In genomic region chr2:72351776-72352175, GRCm38 (mm10) we compare ENCODE assay signal across 31 mouse cellular contexts.
DNase-seq lines count a peak whose midpoint lies in the region; ATAC-seq and TF ChIP-seq lines count a peak whose summit lies in the region.
"Had no signal": no experiment of that assay in that cellular context is flagged by ENCODE, and none has a peak within 500 bp of the region (broad histone marks: within the 10 kb centered on the region; RNA-seq: fewer than 3 reads in every experiment).

No protein-coding gene starts in this region.

- no peak for ATAC-seq in liver, embryonic 11.5 days (replicated peaks; ENCODE audit: low FRiP score)
- ATAC-seq: CD4-positive, CD25-positive, alpha-beta regulatory T cell, adult 4 months; forebrain, embryonic 13.5 days; forebrain, embryonic 16.5 days; hindbrain, postnatal 0 days; inflammation-experienced regulatory T-cells, adult 6 months; intestine, embryonic 16.5 days had no signal

- no peaks in the 10 kb centered on the region for H3K36me3 ChIP-seq in macrophage (ENCODE audit: inconsistent target)
- H3K36me3 ChIP-seq in liver, embryonic 11.5 days (ENCODE audit: control insufficient read depth, insufficient read depth, low read length), result no peaks in the 10 kb centered on the region
- H3K36me3 ChIP-seq: embryonic facial prominence, embryonic 12.5 days; embryonic facial prominence, embryonic 15.5 days; forebrain, embryonic 10.5 days; heart, embryonic 15.5 days; hindbrain, embryonic 10.5 days; hindbrain, embryonic 13.5 days had no signal

- peaks cover 64% of the 10 kb centered on the region; the same call in 1 of the 2 replicates for H3K79me2 ChIP-seq in macrophage (ENCODE audit: inconsistent target)

- H3K4me1 ChIP-seq in bone marrow macrophage, adult 2 months (ENCODE audit: control insufficient read depth, insufficient read depth, low read length), result peaks cover 36% of the 10 kb centered on the region
- H3K4me1 ChIP-seq in cerebellum, adult 2 months (ENCODE audit: control insufficient read depth, insufficient read depth, low read length), result no peaks in the 10 kb centered on the region
- H3K4me1 ChIP-seq in liver, embryonic 11.5 days (replicated peaks; ENCODE audit: control insufficient read depth, insufficient read depth, low read length), result no peaks in the 10 kb centered on the region
- H3K4me1 ChIP-seq: embryonic facial prominence, embryonic 12.5 days; forebrain, embryonic 10.5 days; forebrain, embryonic 13.5 days; hindbrain, embryonic 10.5 days; hindbrain, embryonic 13.5 days had no signal

- peak; percentile 55 for DNase-seq in heart, adult 11 months
- DNase-seq in heart, adult 9 months (ENCODE audit: low spot score in 2 of 2), result no peak
- peak; percentile 45 for DNase-seq in 3134 (ENCODE audit: extremely low read depth, insufficient read length, low spot score)
- no peak for DNase-seq in cerebellum, adult 2 months
- no peak for DNase-seq in lung, postnatal 14 days
- DNase-seq in liver, embryonic 11.5 days (ENCODE audit: low spot score), result no peak
- DNase-seq: adrenal gland, adult 2 months; adrenal gland, postnatal 14 days; cerebellum, adult 11-12 months; cerebellum, adult 9-11 months; cerebellum, postnatal 25 days; gastrocnemius, postnatal 10 days; gastrocnemius, postnatal 36 days; heart, postnatal 10 days; heart, postnatal 36 days had no signal

- no peaks in the 10 kb centered on the region for H3K27me3 ChIP-seq in cerebellum, adult 2 months (ENCODE audit: control insufficient read depth, insufficient read depth, low read length)
- H3K27me3 ChIP-seq in liver, embryonic 11.5 days (replicated peaks; ENCODE audit: control insufficient read depth, insufficient read depth, low read length), result no peaks in the 10 kb centered on the region
- H3K27me3 ChIP-seq: embryonic facial prominence, embryonic 12.5 days; embryonic facial prominence, embryonic 15.5 days; forebrain, embryonic 13.5 days; heart, embryonic 12.5 days; heart, embryonic 15.5 days; hindbrain, embryonic 13.5 days had no signal

- TF ChIP-seq CTCF in bone marrow macrophage, adult 2 months (IDR thresholded peaks at IDR 0.05; ENCODE audit: low read depth, low read length), result no peak
- no peak for TF ChIP-seq CTCF in cerebellum, adult 2 months (IDR thresholded peaks at IDR 0.05; ENCODE audit: borderline replicate concordance, insufficient read depth, low read depth, low read length)

- H3K9me3 ChIP-seq in liver, embryonic 11.5 days (ENCODE audit: control insufficient read depth, low read length), result no peaks in the 10 kb centered on the region
- H3K9me3 ChIP-seq: embryonic facial prominence, embryonic 12.5 days; embryonic facial prominence, embryonic 15.5 days; forebrain, embryonic 10.5 days; forebrain, embryonic 13.5 days; heart, embryonic 12.5 days; heart, embryonic 15.5 days; hindbrain, embryonic 10.5 days; hindbrain, embryonic 13.5 days had no signal

- TF ChIP-seq POLR2A in bone marrow macrophage, adult 2 months (IDR thresholded peaks at IDR 0.05; ENCODE audit: borderline replicate concordance, low read depth, low read length), result no peak
- TF ChIP-seq POLR2A in cerebellum, adult 2 months (IDR thresholded peaks at IDR 0.05; ENCODE audit: borderline replicate concordance, insufficient read depth, low read length), result no peak

- WGBS in macrophage (ENCODE audit: missing documents), result 83% methylated on average over 8 of the region's 8 CpGs
- 97% methylated on average over 8 of the region's 8 CpGs for WGBS in cerebellum, adult 2 months
- 93% methylated on average over 8 of the region's 8 CpGs for WGBS in liver, embryonic 11.5 days

- peak overlapping the region; percentile 17 for H3K27ac ChIP-seq in bone marrow macrophage, adult 2 months (ENCODE audit: insufficient read depth, low read depth, low read length)
- peak overlapping the region; percentile 57; the same call in 1 of the 2 replicates for H3K27ac ChIP-seq in macrophage
- H3K27ac ChIP-seq in cerebellum, adult 2 months (ENCODE audit: insufficient read depth, low read length), result no peak overlapping the region
- no peak overlapping the region for H3K27ac ChIP-seq in liver, embryonic 11.5 days (ENCODE audit: low read depth, low read length)
- H3K27ac ChIP-seq: embryonic facial prominence, embryonic 12.5 days; embryonic facial prominence, embryonic 15.5 days; forebrain, embryonic 10.5 days; forebrain, embryonic 13.5 days; heart, embryonic 15.5 days; hindbrain, embryonic 10.5 days; hindbrain, embryonic 13.5 days; hindbrain, postnatal 0 days had no signal

- H3K9ac ChIP-seq in liver, embryonic 11.5 days (ENCODE audit: low read depth, low read length), result no peak overlapping the region
- H3K9ac ChIP-seq: embryonic facial prominence, embryonic 12.5 days; embryonic facial prominence, embryonic 15.5 days; forebrain, embryonic 13.5 days; heart, embryonic 12.5 days; heart, embryonic 15.5 days; hindbrain, embryonic 13.5 days had no signal

- H3K4me3 ChIP-seq in bone marrow macrophage, adult 2 months (ENCODE audit: insufficient read depth, low read length), result no peak overlapping the region
- H3K4me3 ChIP-seq in macrophage (ENCODE audit: inconsistent target), result no peak overlapping the region
- no peak overlapping the region for H3K4me3 ChIP-seq in cerebellum, adult 2 months (replicated peaks; ENCODE audit: insufficient read depth, low read depth, low read length)
- no peak overlapping the region for H3K4me3 ChIP-seq in liver, embryonic 11.5 days (ENCODE audit: low read depth, low read length)
- H3K4me3 ChIP-seq: embryonic facial prominence, embryonic 12.5 days; embryonic facial prominence, embryonic 15.5 days; erythroblast, embryonic 14.5 days; forebrain, embryonic 10.5 days; forebrain, embryonic 13.5 days; heart, embryonic 12.5 days; heart, embryonic 15.5 days; hindbrain, embryonic 10.5 days; hindbrain, embryonic 13.5 days had no signal

- no peak overlapping the region for H3K4me2 ChIP-seq in liver, embryonic 11.5 days
- H3K4me2 ChIP-seq: embryonic facial prominence, embryonic 12.5 days; embryonic facial prominence, embryonic 15.5 days; forebrain, embryonic 13.5 days; heart, embryonic 12.5 days; heart, embryonic 15.5 days; hindbrain, embryonic 13.5 days had no signal

Comparison
In these comparisons a context has a peak if more than half of its experiments do, and no peak if none do; other contexts are left out.
1. DNase-seq: peak in heart, adult 11 months (single experiment) and 3134 (single experiment); none in heart, adult 9 months (0 of 2), cerebellum, adult 2 months (0 of 2), lung, postnatal 14 days (single experiment) and liver, embryonic 11.5 days (single experiment).
2. H3K27ac ChIP-seq: peak in bone marrow macrophage, adult 2 months (single experiment) and macrophage (single experiment); none in cerebellum, adult 2 months (single experiment) and liver, embryonic 11.5 days (single experiment).